Mouse (Mus musculus): ENCODE results near the gene Becn1. TPM values are rescaled to one million over a fixed set of nuclear protein-coding genes. Genes with fewer than 3 reads are reported as not detected.
A peak's percentile ranks its signal among the peaks of the same experiment; 100 is the strongest.

Becn1 gene
- polyA plus RNA-seq, 1 experiment from 2014 or later: 164 TPM

- Histone ChIP-seq H3K36me3 (ENCODE audit: poor library complexity, severe bottlenecking) (peaks cover 19% of the 10 kb centered on the region), H3K4me2 (peak overlapping the region; percentile 32; the same call in 1 of the 2 replicates), H3K4me3 (peak overlapping the region; percentile 6; the same call in 1 of the 2 replicates), H3K27me3 (peaks cover 70% of the 10 kb centered on the region), H3K4me1 (peaks cover 46% of the 10 kb centered on the region), H3K9me3 (replicated peaks) (no peaks in the 10 kb centered on the region), H3K27ac (no peak overlapping the region), H3K9ac (no peak overlapping the region)
- ATAC-seq: no peak
- WGBS: 2% methylated on average over 24 of the region's 24 CpGs
Observed at GRCm38 (mm10) chr11:101262272-101262967, 39.7 kb downstream of the Becn1 start.

GRCm38 (mm10) chr11:101260826-101261380 is 41.2 kb downstream of the Becn1 start:
- WGBS: under 1% methylated on average over 30 of the region's 30 CpGs
- peaks cover 46% of the 10 kb centered on the region for H3K4me1 ChIP-seq

GRCm38 (mm10) chr11:101259948-101260825 is 41.9 kb downstream of the Becn1 start, which contains the start of gene Wnk4:
TSS of gene Wnk4 (plus strand) at chr11:101260567.
- peaks cover 43% of the 10 kb centered on the region for H3K4me1 ChIP-seq
- WGBS: under 1% methylated on average over 24 of the region's 43 CpGs
- H3K9me3 ChIP-seq (replicated peaks): no peaks in the 10 kb centered on the region
- peak within 1 kb of the TSS; percentile 44 for H3K4me3 ChIP-seq
- H3K27ac ChIP-seq: no peak within 1 kb of the TSS
- ATAC-seq: peak; percentile 77
- H3K9ac ChIP-seq: peak within 1 kb of the TSS; percentile 71
- H3K4me2 ChIP-seq: peak within 1 kb of the TSS; percentile 89
- peaks cover 49% of the 10 kb centered on the region for H3K27me3 ChIP-seq
- H3K36me3 ChIP-seq (ENCODE audit: poor library complexity, severe bottlenecking): peaks cover 23% of the 10 kb centered on the region

More at GRCm38 (mm10) chr11:101260826-101261380, 41.2 kb downstream of the Becn1 start:
- peak overlapping the region; percentile 71 for H3K9ac ChIP-seq
- no peak overlapping the region for H3K27ac ChIP-seq
- peak overlapping the region; percentile 89 for H3K4me2 ChIP-seq
- peak overlapping the region; percentile 44 for H3K4me3 ChIP-seq
- no peaks in the 10 kb centered on the region for H3K9me3 ChIP-seq (replicated peaks)
- peaks cover 22% of the 10 kb centered on the region for H3K36me3 ChIP-seq (ENCODE audit: poor library complexity, severe bottlenecking)
- no peak; the same call in 1 of the 2 replicates for ATAC-seq
- peaks cover 56% of the 10 kb centered on the region for H3K27me3 ChIP-seq

- H3K27me3 ChIP-seq: peaks cover 42% of the 10 kb centered on the region
- 0 out of 2 replicates have a peak overlapping the region, but pooled peaks have one; percentile 71 for H3K9ac ChIP-seq
- WGBS: 57% methylated on average over 6 of the region's 6 CpGs
- no peak overlapping the region for H3K4me3 ChIP-seq
- H3K4me2 ChIP-seq: peak overlapping the region; percentile 89; the same call in 1 of the 2 replicates
- H3K4me1 ChIP-seq: peaks cover 43% of the 10 kb centered on the region
- no peak overlapping the region for H3K27ac ChIP-seq
- H3K9me3 ChIP-seq (replicated peaks): no peaks in the 10 kb centered on the region
- ATAC-seq: no peak
- H3K36me3 ChIP-seq (ENCODE audit: poor library complexity, severe bottlenecking): peaks cover 23% of the 10 kb centered on the region
Observed at GRCm38 (mm10) chr11:101259261-101259712, 42.8 kb downstream of the Becn1 start.

- no peak overlapping the region for H3K4me3 ChIP-seq
- H3K9ac ChIP-seq: no peak overlapping the region
- ATAC-seq: no peak
- no peak overlapping the region for H3K27ac ChIP-seq
- H3K4me2 ChIP-seq: no peak overlapping the region
- peaks cover 37% of the 10 kb centered on the region for H3K4me1 ChIP-seq
- WGBS: 91% methylated on average over 13 of the region's 13 CpGs
- no peaks in the 10 kb centered on the region for H3K9me3 ChIP-seq (replicated peaks)
- H3K36me3 ChIP-seq (ENCODE audit: poor library complexity, severe bottlenecking): peaks cover 23% of the 10 kb centered on the region
- peaks cover 11% of the 10 kb centered on the region for H3K27me3 ChIP-seq
Observed at GRCm38 (mm10) chr11:101255826-101256775, 46.0 kb downstream of the Becn1 start.

GRCm38 (mm10) chr11:101253613-101254389 is 48.3 kb downstream of the Becn1 start, which contains the start of gene Vps25:
TSS of gene Vps25 (plus strand) at chr11:101253707.
- ATAC-seq: peak; percentile 87
- WGBS: under 1% methylated on average over 35 of the region's 40 CpGs
- Histone ChIP-seq H3K9ac (peak within 1 kb of the TSS; percentile 96), H3K9me3 (replicated peaks) (no peaks in the 10 kb centered on the region), H3K4me3 (peak within 1 kb of the TSS; percentile 93), H3K27ac (peak within 1 kb of the TSS; percentile 84), H3K27me3 (no peaks in the 10 kb centered on the region; the same call in 1 of the 2 replicates), H3K4me2 (peak within 1 kb of the TSS; percentile 95), H3K4me1 (peaks cover 17% of the 10 kb centered on the region), H3K36me3 (ENCODE audit: poor library complexity, severe bottlenecking) (peaks cover 18% of the 10 kb centered on the region)

- no peak for ATAC-seq
- Histone ChIP-seq H3K27me3 (peaks cover 6% of the 10 kb centered on the region), H3K9me3 (replicated peaks) (no peaks in the 10 kb centered on the region), H3K4me1 (peaks cover 17% of the 10 kb centered on the region), H3K9ac (peak overlapping the region; percentile 96), H3K4me3 (peak overlapping the region; percentile 93), H3K27ac (peak overlapping the region; percentile 84; the same call in 1 of the 2 replicates), H3K36me3 (ENCODE audit: poor library complexity, severe bottlenecking) (peaks cover 9% of the 10 kb centered on the region), H3K4me2 (peak overlapping the region; percentile 95)
- WGBS: 18% methylated on average over 7 of the region's 7 CpGs
Observed at GRCm38 (mm10) chr11:101252941-101253340, 49.1 kb downstream of the Becn1 start.

GRCm38 (mm10) chr11:101251031-101251430 is 51.1 kb downstream of the Becn1 start:
- Histone ChIP-seq H3K9me3 (replicated peaks) (no peaks in the 10 kb centered on the region), H3K27me3 (peaks cover 25% of the 10 kb centered on the region), H3K4me1 (peaks cover 26% of the 10 kb centered on the region), H3K27ac (no peak overlapping the region), H3K36me3 (ENCODE audit: poor library complexity, severe bottlenecking) (peaks cover 2% of the 10 kb centered on the region; the same call in 1 of the 2 replicates), H3K4me3 (no peak overlapping the region), H3K4me2 (no peak overlapping the region), H3K9ac (no peak overlapping the region)
- ATAC-seq: no peak
- 66% methylated on average over 2 of the region's 2 CpGs for WGBS

GRCm38 (mm10) chr11:101248258-101248994 is 53.7 kb downstream of the Becn1 start:
- H3K4me1 ChIP-seq: peaks cover 20% of the 10 kb centered on the region
- WGBS: 37% methylated on average over 14 of the region's 14 CpGs

GRCm38 (mm10) chr11:101247521-101248030 is 54.5 kb downstream of the Becn1 start:
- Histone ChIP-seq H3K4me3 (no peak overlapping the region), H3K27ac (no peak overlapping the region), H3K36me3 (ENCODE audit: poor library complexity, severe bottlenecking) (no peaks in the 10 kb centered on the region), H3K4me1 (peaks cover 14% of the 10 kb centered on the region), H3K9ac (no peak overlapping the region), H3K27me3 (peaks cover 57% of the 10 kb centered on the region), H3K4me2 (peak overlapping the region; percentile 97), H3K9me3 (replicated peaks) (no peaks in the 10 kb centered on the region)
- no peak for ATAC-seq
- WGBS: 86% methylated on average over 6 of the region's 6 CpGs

More at GRCm38 (mm10) chr11:101248258-101248994, 53.7 kb downstream of the Becn1 start:
- no peak overlapping the region for H3K4me3 ChIP-seq
- H3K4me2 ChIP-seq: no peak overlapping the region
- H3K9me3 ChIP-seq (replicated peaks): no peaks in the 10 kb centered on the region
- H3K27ac ChIP-seq: no peak overlapping the region
- no peak overlapping the region for H3K9ac ChIP-seq
- no peak for ATAC-seq
- H3K27me3 ChIP-seq: peaks cover 51% of the 10 kb centered on the region
- H3K36me3 ChIP-seq (ENCODE audit: poor library complexity, severe bottlenecking): no peaks in the 10 kb centered on the region
